Mouse (Mus musculus) neural tube, embryonic 14.5 days (tissue): ENCODE results near the gene Traf3ip3. TPM values are rescaled to one million over a fixed set of nuclear protein-coding genes. Genes with fewer than 3 reads are reported as not detected.

Experiments
- ATAC-seq: fragments of 200-750 bp; cut with Nextera tagmentation; 2 replicates; pipeline ENCODE4 v1.8.0; 2017; ENCODE audit warnings: low read depth, mild to moderate bottlenecking, moderate TSS enrichment, moderate library complexity
- H3K27ac ChIP-seq: fragments of 300-500 bp; sonication (generic); 2 replicates; pipeline ENCODE4 v1.5.1; 2014; ENCODE audit warnings: low read depth, mild to moderate bottlenecking, control low read depth, low read length, moderate library complexity, mixed read lengths
- H3K27me3 ChIP-seq: fragments of 300-500 bp; sonication (generic); 2 replicates; pipeline ENCODE4 v1.6.1; 2014; ENCODE audit warnings: low read length; ENCODE audit not compliant: control insufficient read depth, insufficient read depth
- H3K36me3 ChIP-seq: fragments of 300-500 bp; sonication (generic); 2 replicates; pipeline ENCODE4 v1.6.1; 2014; ENCODE audit warnings: low read length, mixed read lengths; ENCODE audit not compliant: control insufficient read depth, insufficient read depth
- H3K4me1 ChIP-seq: fragments of 300-500 bp; sonication (generic); 2 replicates; pipeline ENCODE4 v1.6.1; 2014; ENCODE audit warnings: low read length; ENCODE audit not compliant: control insufficient read depth, insufficient read depth
- H3K4me2 ChIP-seq: fragments of 300-500 bp; sonication (generic); 2 replicates; pipeline ENCODE4 v1.6.1; 2014; ENCODE audit warnings: mild to moderate bottlenecking, low read depth, low read length, control low read depth
- H3K4me3 ChIP-seq: fragments of 300-500 bp; sonication (generic); 2 replicates; pipeline ENCODE4 v1.5.1; 2014; ENCODE audit warnings: low read depth, low read length, control low read depth, mixed read lengths
- H3K9ac ChIP-seq: fragments of 300-500 bp; sonication (generic); replicated peaks from 2 replicates; pipeline ENCODE4 v1.6.1; 2014; ENCODE audit warnings: low read depth, mild to moderate bottlenecking, control low read depth, low read length, mixed read lengths
- H3K9me3 ChIP-seq: fragments of 300-500 bp; sonication (generic); 2 replicates; pipeline ENCODE4 v1.6.1; 2016; ENCODE audit warnings: low read length; ENCODE audit not compliant: control insufficient read depth
- WGBS: fragments of 180-500 bp; shearing (Covaris S2); extraction: QIAGEN DNeasy Blood & Tissue Kit; methylation state at CpG from one replicate; pipeline ENCODE4 v1.1.7; 2014; 5-methylcytosine and 5-hydroxymethylcytosine counted together
- polyA plus RNA-seq: library from polyadenylated mRNA; unstranded; fragments of >200 nt; fragmentation: Nextera tagmentation; extraction: Ambion mirVana; gene quantifications from 2 replicates; pipeline ENCODE4 v1.2.1, GENCODE M21; 2014

Gene Traf3ip3
- polyA plus RNA-seq, 1 experiment from 2014 or later, result 1.1 TPM

GRCm38 (mm10) chr1:193198312-193198711 lies 3.2 kb downstream of the Traf3ip3 start:
- Histone ChIP-seq H3K9ac (no peak overlapping the region), H3K4me1 (no peaks in the 10 kb centered on the region), H3K9me3 (no peaks in the 10 kb centered on the region), H3K4me2 (no peak overlapping the region), H3K4me3 (no peak overlapping the region), H3K27me3 (no peaks in the 10 kb centered on the region), H3K36me3 (no peaks in the 10 kb centered on the region), H3K27ac (no peak overlapping the region)
- WGBS, result 85% methylated on average over 2 of the region's 2 CpGs
- no peak for ATAC-seq

- no peaks in the 10 kb centered on the region for H3K9me3 ChIP-seq
- H3K9ac ChIP-seq, result no peak overlapping the region
- H3K27me3 ChIP-seq, result no peaks in the 10 kb centered on the region
- H3K36me3 ChIP-seq, result no peaks in the 10 kb centered on the region
- WGBS, result 86% methylated on average over 18 of the region's 18 CpGs
- no peak for ATAC-seq
- no peak overlapping the region for H3K4me2 ChIP-seq
- H3K27ac ChIP-seq, result no peak overlapping the region
- no peaks in the 10 kb centered on the region for H3K4me1 ChIP-seq
- no peak overlapping the region for H3K4me3 ChIP-seq
Observed at GRCm38 (mm10) chr1:193197494-193198205, 3.9 kb downstream of the Traf3ip3 start.

- Histone ChIP-seq H3K9me3 (no peaks in the 10 kb centered on the region), H3K4me3 (no peak overlapping the region), H3K27me3 (no peaks in the 10 kb centered on the region), H3K4me1 (no peaks in the 10 kb centered on the region), H3K9ac (no peak overlapping the region), H3K36me3 (no peaks in the 10 kb centered on the region), H3K27ac (no peak overlapping the region), H3K4me2 (no peak overlapping the region)
- ATAC-seq, result no peak
- WGBS, result 76% methylated on average over 3 of the region's 3 CpGs
Observed at GRCm38 (mm10) chr1:193195169-193195810, 6.2 kb downstream of the Traf3ip3 start.

- Histone ChIP-seq H3K27me3 (no peaks in the 10 kb centered on the region), H3K4me2 (no peak overlapping the region), H3K4me3 (no peak overlapping the region), H3K36me3 (no peaks in the 10 kb centered on the region), H3K27ac (no peak overlapping the region), H3K9me3 (no peaks in the 10 kb centered on the region), H3K4me1 (peaks cover under 1% of the 10 kb centered on the region; the same call in 1 of the 2 replicates), H3K9ac (no peak overlapping the region)
- no peak for ATAC-seq
- 93% methylated on average over 3 of the region's 3 CpGs for WGBS
Observed at GRCm38 (mm10) chr1:193194416-193195140, 6.9 kb downstream of the Traf3ip3 start.

- no peaks in the 10 kb centered on the region for H3K27me3 ChIP-seq
- H3K4me1 ChIP-seq, result peaks cover 4% of the 10 kb centered on the region; the same call in 1 of the 2 replicates
- H3K27ac ChIP-seq, result no peak overlapping the region
- no peak for ATAC-seq
- WGBS, result 88% methylated on average over 7 of the region's 7 CpGs
- no peak overlapping the region for H3K9ac ChIP-seq
- no peaks in the 10 kb centered on the region for H3K36me3 ChIP-seq
- no peaks in the 10 kb centered on the region for H3K9me3 ChIP-seq
- H3K4me3 ChIP-seq, result no peak overlapping the region
- no peak overlapping the region for H3K4me2 ChIP-seq
Observed at GRCm38 (mm10) chr1:193191675-193192283, 9.7 kb downstream of the Traf3ip3 start.

DNA sequence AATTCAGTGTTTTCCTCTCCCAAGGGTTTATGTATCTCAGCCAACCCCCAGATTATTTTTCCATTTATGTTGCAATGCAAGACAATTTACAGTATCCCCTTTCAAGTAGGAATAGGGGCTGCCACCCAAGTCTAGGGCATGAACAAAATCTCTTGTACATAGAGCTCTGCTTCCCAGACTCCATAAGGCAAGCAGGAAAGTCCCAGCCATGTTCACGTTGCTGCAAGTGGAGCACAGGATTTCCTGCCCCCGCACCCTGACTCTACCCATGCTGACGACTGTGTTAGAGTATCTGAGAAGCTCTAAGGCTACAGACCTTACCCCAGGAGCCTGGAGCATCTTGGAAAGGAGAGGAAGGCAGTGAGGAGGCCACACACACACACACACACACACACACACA lies 11.7 kb downstream of the Traf3ip3 start:
- 64% methylated on average over 3 of the region's 3 CpGs for WGBS
- no peak overlapping the region for H3K9ac ChIP-seq
- H3K9me3 ChIP-seq, result no peaks in the 10 kb centered on the region
- ATAC-seq, result no peak
- H3K4me3 ChIP-seq, result no peak overlapping the region
- no peak overlapping the region for H3K4me2 ChIP-seq
- H3K4me1 ChIP-seq, result peaks cover 4% of the 10 kb centered on the region; the same call in 1 of the 2 replicates
- H3K27ac ChIP-seq, result no peak overlapping the region
- no peaks in the 10 kb centered on the region for H3K27me3 ChIP-seq
- no peaks in the 10 kb centered on the region for H3K36me3 ChIP-seq

DNA sequence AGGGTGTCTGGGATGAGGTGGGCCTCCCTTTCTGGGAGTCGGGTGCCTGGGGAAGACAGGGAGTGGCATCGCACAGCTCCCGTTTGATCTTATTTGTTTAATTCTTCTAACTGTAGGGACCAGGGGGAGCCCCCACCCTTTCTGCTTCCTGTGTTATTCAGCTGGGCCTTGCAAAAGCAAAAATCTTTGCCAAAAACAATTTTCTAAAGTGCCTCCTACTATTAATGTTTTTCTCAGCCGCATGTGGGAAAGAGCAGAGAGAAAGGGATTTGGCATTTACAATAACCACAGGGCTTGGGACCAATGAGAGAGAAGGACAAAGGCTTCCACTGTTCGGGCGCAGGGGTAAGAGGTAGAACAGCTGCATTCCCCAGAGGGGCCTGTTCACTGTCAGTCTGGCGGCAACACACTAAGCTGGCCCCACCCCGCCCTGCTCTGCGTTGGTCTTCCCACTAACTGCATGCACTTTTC lies 12.3 kb downstream of the Traf3ip3 start:
- Histone ChIP-seq H3K4me2 (no peak overlapping the region), H3K4me1 (peaks cover 4% of the 10 kb centered on the region; the same call in 1 of the 2 replicates), H3K36me3 (no peaks in the 10 kb centered on the region), H3K27me3 (no peaks in the 10 kb centered on the region), H3K9ac (no peak overlapping the region), H3K9me3 (no peaks in the 10 kb centered on the region), H3K27ac (no peak overlapping the region; the same call in 1 of the 2 replicates), H3K4me3 (no peak overlapping the region)
- WGBS, result 33% methylated on average over 9 of the region's 9 CpGs
- peak; percentile 69; the same call in 1 of the 2 replicates for ATAC-seq

DNA sequence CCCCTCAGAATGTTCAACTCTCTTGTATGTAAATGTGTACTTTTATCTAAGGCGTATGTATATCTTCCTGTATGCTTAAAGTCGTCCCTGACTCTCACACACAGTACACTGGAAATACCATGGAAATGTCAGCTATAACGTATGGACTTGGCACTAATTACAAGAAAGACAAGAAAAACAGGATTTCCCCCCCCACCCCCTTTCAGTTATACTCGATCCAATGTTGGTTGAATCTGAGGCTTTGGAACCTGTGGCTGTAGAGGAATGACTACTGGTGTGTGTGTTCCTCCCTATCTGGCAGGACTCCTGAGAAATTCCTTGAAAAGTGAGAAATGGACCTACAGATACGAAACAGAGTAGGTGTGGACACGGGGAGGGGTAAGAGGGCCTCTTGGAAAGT lies 13.2 kb downstream of the Traf3ip3 start:
- Histone ChIP-seq H3K36me3 (no peaks in the 10 kb centered on the region), H3K9ac (no peak overlapping the region), H3K27ac (no peak overlapping the region; the same call in 1 of the 2 replicates), H3K4me1 (peaks cover 4% of the 10 kb centered on the region; the same call in 1 of the 2 replicates), H3K9me3 (no peaks in the 10 kb centered on the region), H3K4me2 (no peak overlapping the region), H3K27me3 (no peaks in the 10 kb centered on the region), H3K4me3 (no peak overlapping the region)
- ATAC-seq, result no peak
- 82% methylated on average over 6 of the region's 6 CpGs for WGBS
